Mouse (Mus musculus) limb, embryonic 11.5 days (tissue): ENCODE measurements at regions not wholly inside any gene's neighbourhood (a gene's known extent, or its start where the extent isn't known, plus 50 kb on each side); places are given as distances from the start of the nearest gene placed in this dataset.
A peak's percentile ranks its signal among the peaks of the same experiment; 100 is the strongest.
"Not testable (repeated sequence)": the region's sequence is repeated elsewhere in the genome, so short reads cannot be mapped to it uniquely, and the experiment has no call there.

ENCODE experiments used
- ATAC-seq: fragments of 200-750 bp; cut with Nextera tagmentation; 2 replicates; pipeline ENCODE4 v1.8.0; 2017; ENCODE audit warnings: low read depth; ENCODE audit not compliant: insufficient number of reproducible peaks, low FRiP score, low TSS enrichment
- DNase-seq: peaks from one replicate; pipeline ENCODE4 v3.0.0-alpha.2; 2015; ENCODE audit warnings: low spot score
- H3K27ac ChIP-seq: fragments of 300-500 bp; sonication (generic); replicated peaks from 2 replicates; pipeline ENCODE4 v1.5.1; 2014; ENCODE audit warnings: low read depth, mild to moderate bottlenecking, low read length
- H3K27me3 ChIP-seq: fragments of 300-500 bp; sonication (generic); 2 replicates; pipeline ENCODE4 v1.6.1; 2014; ENCODE audit warnings: mild to moderate bottlenecking, low read length, mixed read lengths; ENCODE audit not compliant: control insufficient read depth, insufficient read depth
- H3K36me3 ChIP-seq: fragments of 300-500 bp; sonication (generic); 2 replicates; pipeline ENCODE4 v1.6.1; 2014; ENCODE audit warnings: mild to moderate bottlenecking, low read length, moderate library complexity, mixed read lengths; ENCODE audit not compliant: control insufficient read depth, insufficient read depth
- H3K4me1 ChIP-seq: fragments of 300-500 bp; sonication (generic); 2 replicates; pipeline ENCODE4 v1.6.1; 2014; ENCODE audit warnings: low read length, mixed read lengths; ENCODE audit not compliant: control insufficient read depth, insufficient read depth
- H3K4me2 ChIP-seq: fragments of 300-500 bp; sonication (generic); 2 replicates; pipeline ENCODE4 v1.6.1; 2014; ENCODE audit warnings: low read depth, mild to moderate bottlenecking, moderate library complexity; ENCODE audit not compliant: severe bottlenecking
- H3K4me3 ChIP-seq: fragments of 300-500 bp; sonication (generic); 2 replicates; pipeline ENCODE4 v1.5.1; 2014; ENCODE audit warnings: low read depth, low read length
- H3K9ac ChIP-seq: fragments of 300-500 bp; sonication (generic); 2 replicates; pipeline ENCODE4 v1.6.1; 2014; ENCODE audit warnings: mild to moderate bottlenecking, low read length
- H3K9me3 ChIP-seq: fragments of 300-500 bp; sonication (generic); 2 replicates; pipeline ENCODE4 v1.6.1; 2016; ENCODE audit warnings: low read length; ENCODE audit not compliant: control insufficient read depth
- WGBS: fragments of 180-500 bp; shearing (Covaris S2); extraction: QIAGEN DNeasy Blood & Tissue Kit; methylation state at CpG from one replicate; pipeline ENCODE4 v1.1.7; 2014; 5-methylcytosine and 5-hydroxymethylcytosine counted together

- Histone ChIP-seq H3K9ac (no peak overlapping the region), H3K9me3 (no peaks in the 10 kb centered on the region), H3K4me3 (no peak overlapping the region), H3K27ac (no peak overlapping the region), H3K4me1 (no peaks in the 10 kb centered on the region), H3K36me3 (no peaks in the 10 kb centered on the region), H3K27me3 (no peaks in the 10 kb centered on the region), H3K4me2 (no peak overlapping the region)
- WGBS, result 83% methylated on average over 9 of the region's 9 CpGs
- DNase-seq (no peak), ATAC-seq (no peak)
These were observed 559.4 kb upstream of the Adamts5 start for GRCm38 (mm10) chr16:86461073-86461472.

DNA sequence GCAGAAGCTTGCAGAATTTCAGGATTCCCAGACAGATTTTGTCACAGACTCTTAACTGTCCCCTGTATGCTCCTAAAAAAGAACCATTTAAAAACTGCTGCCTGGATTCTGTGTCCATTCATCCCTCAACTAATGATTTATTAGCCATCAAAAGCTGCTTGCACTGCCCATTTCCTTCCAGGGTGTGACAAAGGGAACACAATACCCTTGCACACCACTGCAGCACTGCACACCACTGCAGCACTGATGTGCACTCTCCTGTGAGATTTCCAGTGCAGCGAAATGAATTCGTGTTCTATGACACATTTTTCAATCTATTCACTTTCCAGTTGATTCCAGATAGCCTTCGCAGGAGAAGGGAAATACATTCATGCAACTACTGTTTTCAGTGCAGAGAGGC, 555.0 kb upstream of the Adamts5 start:
- no peak overlapping the region for H3K4me3 ChIP-seq
- H3K4me1 ChIP-seq, result no peaks in the 10 kb centered on the region
- ATAC-seq (no peak), DNase-seq (no peak)
- no peaks in the 10 kb centered on the region for H3K27me3 ChIP-seq
- 86% methylated on average over 3 of the region's 3 CpGs for WGBS
- H3K9me3 ChIP-seq, result no peaks in the 10 kb centered on the region
- no peak overlapping the region for H3K27ac ChIP-seq
- no peaks in the 10 kb centered on the region for H3K36me3 ChIP-seq
- H3K9ac ChIP-seq, result no peak overlapping the region
- no peak overlapping the region for H3K4me2 ChIP-seq

DNA sequence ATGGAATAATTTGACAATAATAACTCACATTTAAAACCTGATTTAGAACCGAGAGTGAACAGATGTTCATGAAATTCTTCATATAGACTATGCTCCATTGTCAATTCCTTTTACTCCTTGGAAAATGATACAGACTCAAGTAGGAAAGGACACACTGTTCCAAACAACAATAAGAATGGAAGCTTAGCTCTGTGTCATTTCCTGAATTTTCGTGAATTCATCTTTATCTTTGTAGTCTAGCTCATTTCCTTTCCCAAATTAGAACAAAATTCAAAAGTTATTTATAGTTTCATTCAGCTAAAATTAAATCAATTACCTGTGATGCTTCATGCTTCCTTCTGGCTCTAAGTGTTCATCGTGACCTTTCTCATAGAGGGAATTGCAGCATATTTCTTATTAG, 553.2 kb upstream of the Adamts5 start:
- H3K36me3 ChIP-seq, result no peaks in the 10 kb centered on the region
- H3K27me3 ChIP-seq, result no peaks in the 10 kb centered on the region
- H3K4me2 ChIP-seq, result no peak overlapping the region
- no peak overlapping the region for H3K4me3 ChIP-seq
- 83% methylated on average over 3 of the region's 3 CpGs for WGBS
- no peak overlapping the region for H3K27ac ChIP-seq
- no peaks in the 10 kb centered on the region for H3K9me3 ChIP-seq
- no peak for DNase-seq
- no peak overlapping the region for H3K9ac ChIP-seq
- no peak for ATAC-seq
- no peaks in the 10 kb centered on the region for H3K4me1 ChIP-seq

DNA sequence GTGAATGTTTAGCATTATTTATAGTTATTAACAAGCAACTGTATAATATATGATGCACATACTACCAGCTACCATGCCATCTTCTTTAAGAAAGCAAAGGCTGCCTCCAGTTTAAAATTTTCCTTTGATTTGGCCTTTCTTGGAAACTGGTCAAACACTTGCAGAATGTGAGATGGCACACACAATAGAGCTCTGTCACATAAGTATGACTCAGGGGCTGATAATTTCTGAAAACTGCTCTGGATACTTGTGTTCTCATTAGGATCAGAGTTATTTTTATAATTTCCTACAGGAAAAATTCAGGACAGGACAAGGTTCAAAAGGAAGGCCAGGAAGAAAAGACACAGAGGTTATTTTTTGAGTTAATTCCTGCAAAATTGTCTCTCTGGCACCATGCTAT, 552.4 kb upstream of the Adamts5 start:
- H3K27me3 ChIP-seq, result no peaks in the 10 kb centered on the region
- ATAC-seq, result no peak

GRCm38 (mm10) chr16:86448478-86449160, 547.0 kb upstream of the Adamts5 start:
- Histone ChIP-seq H3K27me3 (no peaks in the 10 kb centered on the region), H3K9me3 (no peaks in the 10 kb centered on the region), H3K4me3 (no peak overlapping the region), H3K9ac (no peak overlapping the region), H3K4me2 (no peak overlapping the region), H3K4me1 (no peaks in the 10 kb centered on the region), H3K27ac (no peak overlapping the region), H3K36me3 (no peaks in the 10 kb centered on the region)
- 45% methylated on average over 1 of the region's 1 CpGs for WGBS
- ATAC-seq (0 out of 2 replicates have a peak, but pooled peaks have one; percentile 54), DNase-seq (no peak)

More for the DNA sequence above, 552.4 kb upstream of the Adamts5 start:
- Histone ChIP-seq H3K4me1 (no peaks in the 10 kb centered on the region), H3K4me3 (no peak overlapping the region), H3K27ac (no peak overlapping the region), H3K36me3 (no peaks in the 10 kb centered on the region), H3K4me2 (no peak overlapping the region), H3K9me3 (no peaks in the 10 kb centered on the region), H3K9ac (no peak overlapping the region)
- no peak for DNase-seq

- not testable (repeated sequence) for H3K36me3 ChIP-seq, H3K4me2 ChIP-seq, H3K4me3 ChIP-seq, H3K9me3 ChIP-seq, H3K27me3 ChIP-seq, H3K27ac ChIP-seq, H3K9ac ChIP-seq, H3K4me1 ChIP-seq, ATAC-seq
- peak; percentile 85 for DNase-seq
- WGBS, result 16% methylated on average over 5 of the region's 5 CpGs
These were observed 517.8 kb upstream of the Adamts5 start for GRCm38 (mm10) chr16:86419458-86419857.

DNA sequence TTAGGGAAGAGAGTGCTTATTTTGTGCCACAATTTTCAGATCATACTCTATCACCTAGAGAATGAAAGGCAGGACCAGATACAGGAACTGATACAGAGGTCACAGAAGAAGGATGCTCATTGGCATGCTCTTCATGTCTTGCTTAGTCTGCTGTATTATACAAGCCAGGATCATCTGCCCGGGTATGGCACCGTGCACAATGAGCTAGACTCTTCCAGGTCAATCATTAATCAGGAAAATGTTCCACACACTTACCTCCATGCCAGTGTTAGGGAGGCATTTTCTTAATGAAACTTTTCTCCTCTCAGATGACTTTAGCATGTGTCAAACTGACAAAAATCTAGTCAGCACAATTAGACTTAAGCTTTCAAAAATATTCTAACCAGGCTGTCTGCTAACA, 502.7 kb upstream of the Adamts5 start:
- Histone ChIP-seq H3K4me2 (no peak overlapping the region), H3K4me1 (no peaks in the 10 kb centered on the region), H3K27ac (no peak overlapping the region), H3K27me3 (no peaks in the 10 kb centered on the region), H3K36me3 (no peaks in the 10 kb centered on the region), H3K4me3 (no peak overlapping the region), H3K9me3 (no peaks in the 10 kb centered on the region), H3K9ac (no peak overlapping the region)
- WGBS, result 94% methylated on average over 2 of the region's 2 CpGs
- no peak for ATAC-seq
- DNase-seq, result no peak

- Histone ChIP-seq H3K4me1 (no peaks in the 10 kb centered on the region), H3K4me3 (no peak overlapping the region), H3K9ac (no peak overlapping the region), H3K9me3 (no peaks in the 10 kb centered on the region), H3K27ac (no peak overlapping the region), H3K4me2 (no peak overlapping the region), H3K36me3 (no peaks in the 10 kb centered on the region), H3K27me3 (no peaks in the 10 kb centered on the region)
- whole genome bisulfite sequencing, result 86% methylated on average over 1 of the region's 1 CpGs
- ATAC-seq, result no peak
- no peak for DNase-seq
These were observed 499.8 kb upstream of the Adamts5 start for GRCm38 (mm10) chr16:86401381-86401780.

- WGBS, result 94% methylated on average over 1 of the region's 1 CpGs
- H3K4me2 ChIP-seq, result no peak overlapping the region
- H3K4me3 ChIP-seq, result no peak overlapping the region
These were observed 497.7 kb upstream of the Adamts5 start for GRCm38 (mm10) chr16:86399288-86399687.

More at GRCm38 (mm10) chr16:86399288-86399687, 497.7 kb upstream of the Adamts5 start:
- H3K9ac ChIP-seq, result no peak overlapping the region
- ATAC-seq, result no peak
- H3K36me3 ChIP-seq, result no peaks in the 10 kb centered on the region
- H3K9me3 ChIP-seq, result no peaks in the 10 kb centered on the region
- H3K27me3 ChIP-seq, result no peaks in the 10 kb centered on the region
- H3K4me1 ChIP-seq, result no peaks in the 10 kb centered on the region
- H3K27ac ChIP-seq, result no peak overlapping the region
- no peak for DNase-seq
